Mouse (Mus musculus): Measurements from ENCODE around the gene Zfp697.
"Not testable (repeated sequence)": the region's sequence is repeated elsewhere in the genome, so short reads cannot be mapped to it uniquely, and the experiment has no call there.

The Zfp697 gene

DNA sequence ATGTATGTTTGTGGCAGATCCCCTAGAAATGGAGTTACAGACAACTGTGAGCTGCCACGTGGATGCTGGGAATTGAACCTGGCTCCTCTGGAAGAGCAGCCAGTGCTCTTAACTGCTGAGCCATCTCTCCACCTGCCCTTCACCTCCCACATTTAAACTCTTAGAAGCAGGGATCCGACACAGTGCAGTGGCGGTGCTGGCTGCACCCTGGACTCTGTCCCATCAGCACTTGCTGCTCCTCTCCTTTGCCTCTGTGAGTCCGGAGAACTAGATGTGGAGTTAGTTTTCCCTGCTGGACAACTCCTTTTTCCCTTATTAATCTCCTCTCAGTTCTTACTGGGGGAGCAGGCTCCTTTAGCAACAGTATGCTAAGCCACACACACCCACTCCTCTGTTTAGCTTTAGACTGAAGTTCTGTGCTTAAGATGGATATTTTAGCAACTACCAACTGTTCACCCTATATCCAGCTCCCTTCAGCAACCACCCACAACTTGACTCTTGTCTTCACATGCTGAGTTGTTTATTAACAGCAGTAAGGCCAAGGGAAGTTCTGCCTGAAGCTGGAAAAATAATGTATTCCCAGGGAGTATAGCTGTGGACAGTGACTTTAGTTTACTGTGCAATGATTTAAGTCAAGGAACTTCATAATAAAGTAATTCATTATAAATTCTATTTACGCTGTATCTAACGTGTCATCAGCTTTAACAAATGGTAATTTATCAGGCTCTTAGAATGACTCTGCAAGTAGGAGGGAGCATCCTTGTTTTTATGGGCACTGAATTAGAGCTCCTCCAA lies 36.9 kb downstream of the Zfp697 start:
- DNase-seq (ENCODE audit: low spot score): no peak

DNA sequence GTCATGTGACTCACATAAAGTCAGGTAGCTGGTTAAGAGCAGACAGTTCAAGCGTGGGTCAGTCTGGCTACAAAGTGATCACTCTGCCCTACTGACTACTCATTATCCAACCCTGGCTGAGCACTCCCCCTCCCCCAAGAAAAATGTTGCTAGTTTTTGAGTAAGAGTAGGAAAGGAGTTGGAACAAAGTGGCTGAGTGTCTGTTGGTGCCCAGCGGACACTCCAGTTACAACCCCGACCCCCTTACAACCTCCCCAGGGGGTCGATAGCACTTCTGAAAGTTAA lies 37.5 kb downstream of the Zfp697 start:
- no peak for DNase-seq (ENCODE audit: low spot score)

DNA sequence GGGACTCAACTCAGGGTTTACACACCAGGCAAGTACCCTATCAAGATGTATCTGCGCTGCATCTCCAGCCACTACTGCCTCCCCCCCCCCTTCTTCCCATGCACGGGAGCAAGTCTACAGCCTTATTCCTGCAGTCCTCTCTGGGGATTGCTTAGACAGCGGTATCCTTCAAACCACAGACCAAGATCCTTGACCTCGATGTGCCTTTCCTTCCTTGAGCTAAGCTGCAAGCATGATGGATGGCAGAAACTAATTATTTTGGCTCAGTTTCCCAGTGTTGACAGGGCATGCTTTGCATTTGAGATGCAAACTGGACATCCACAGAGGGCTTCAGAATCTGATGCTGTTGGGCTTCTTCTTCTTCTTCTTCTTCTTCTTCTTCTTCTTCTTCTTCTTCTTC lies 40.7 kb downstream of the Zfp697 start:
- no peak for DNase-seq (ENCODE audit: low spot score)

DNA sequence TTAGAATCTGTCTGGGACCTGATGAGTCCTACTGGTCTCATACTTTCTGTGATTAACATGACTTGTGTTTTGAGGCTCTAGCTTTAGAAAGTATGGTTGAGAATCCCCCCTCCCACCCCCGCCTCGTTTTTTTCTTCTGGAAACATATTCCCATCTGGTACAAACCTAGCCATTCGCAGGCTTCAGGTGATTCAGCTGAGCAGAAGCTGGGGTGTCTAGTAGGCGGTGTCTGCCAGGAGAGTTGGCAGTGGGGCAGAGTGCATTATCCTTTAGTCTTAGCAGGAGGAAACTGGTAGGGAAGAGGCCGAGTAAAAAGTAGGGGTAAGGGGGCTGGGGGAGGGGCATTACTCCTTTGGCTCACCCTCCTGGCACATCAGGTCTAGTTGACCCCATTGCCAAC lies 44.5 kb downstream of the Zfp697 start:
- no peak for DNase-seq (ENCODE audit: low spot score)

DNA sequence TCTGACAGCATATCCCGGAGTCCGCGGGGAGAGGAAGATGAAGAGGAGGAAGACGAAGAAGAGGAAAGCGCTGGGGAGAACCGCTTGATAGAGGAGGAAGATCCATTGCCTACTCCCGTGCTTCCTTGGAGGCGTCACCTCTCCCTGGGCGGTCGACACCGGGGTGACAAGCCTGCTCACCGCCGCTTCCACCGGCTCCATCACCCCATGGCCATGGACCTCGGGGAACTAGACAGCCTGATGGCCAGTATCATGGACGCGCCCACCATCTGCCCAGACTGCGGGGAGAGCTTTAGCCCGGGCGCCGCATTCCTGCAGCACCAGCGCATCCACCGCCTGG lies 45.0 kb downstream of the Zfp697 start:
- DNase-seq (ENCODE audit: low spot score): no peak

DNA sequence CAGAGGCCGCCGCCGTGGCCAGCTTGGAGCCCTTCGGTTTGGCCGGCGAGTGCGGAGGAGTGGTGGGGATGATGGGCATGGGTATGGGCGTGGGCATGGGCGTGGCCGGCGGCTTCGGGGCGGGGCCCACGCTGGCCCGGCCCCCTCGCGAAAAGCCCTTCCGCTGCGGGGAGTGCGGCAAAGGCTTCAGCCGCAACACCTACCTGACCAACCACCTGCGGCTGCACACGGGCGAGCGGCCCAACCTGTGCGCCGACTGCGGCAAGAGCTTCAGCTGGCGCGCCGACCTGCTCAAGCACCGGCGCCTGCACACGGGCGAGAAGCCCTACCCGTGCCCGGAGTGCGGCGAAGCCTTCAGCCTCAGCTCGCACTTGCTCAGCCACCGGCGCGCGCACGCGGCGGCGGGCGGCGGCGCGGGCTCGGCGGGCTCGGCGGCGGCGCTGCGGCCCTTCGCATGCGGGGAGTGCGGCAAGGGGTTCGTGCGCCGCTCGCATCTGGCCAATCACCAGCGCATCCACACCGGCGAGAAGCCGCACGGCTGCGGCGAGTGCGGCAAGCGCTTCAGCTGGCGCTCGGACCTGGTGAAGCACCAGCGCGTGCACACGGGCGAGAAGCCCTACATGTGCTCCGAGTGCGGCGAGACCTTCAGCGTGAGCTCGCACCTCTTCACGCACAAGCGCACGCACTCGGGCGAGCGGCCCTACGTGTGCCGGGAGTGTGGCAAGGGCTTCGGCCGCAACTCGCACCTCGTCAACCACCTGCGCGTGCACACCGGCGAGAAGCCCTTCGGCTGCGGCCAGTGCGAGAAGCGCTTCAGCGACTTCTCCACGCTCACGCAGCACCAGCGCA lies 45.6 kb downstream of the Zfp697 start:
- peak; percentile 69 for DNase-seq (ENCODE audit: low spot score)

DNA sequence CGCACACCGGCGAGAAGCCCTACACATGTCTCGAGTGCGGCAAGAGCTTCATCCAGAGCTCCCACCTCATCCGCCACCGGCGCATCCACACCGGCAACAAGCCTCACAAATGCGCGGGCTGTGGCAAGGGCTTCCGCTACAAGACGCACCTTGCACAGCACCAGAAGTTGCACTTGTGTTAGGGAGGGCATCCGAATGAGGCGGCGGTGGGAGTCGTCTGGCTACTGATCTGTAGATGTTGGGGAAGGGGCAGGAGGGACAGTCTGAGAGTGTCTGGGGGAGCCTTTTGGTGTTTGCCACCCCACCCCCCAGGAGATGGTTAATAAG lies 46.2 kb downstream of the Zfp697 start:
- no peak for DNase-seq (ENCODE audit: low spot score)

DNA sequence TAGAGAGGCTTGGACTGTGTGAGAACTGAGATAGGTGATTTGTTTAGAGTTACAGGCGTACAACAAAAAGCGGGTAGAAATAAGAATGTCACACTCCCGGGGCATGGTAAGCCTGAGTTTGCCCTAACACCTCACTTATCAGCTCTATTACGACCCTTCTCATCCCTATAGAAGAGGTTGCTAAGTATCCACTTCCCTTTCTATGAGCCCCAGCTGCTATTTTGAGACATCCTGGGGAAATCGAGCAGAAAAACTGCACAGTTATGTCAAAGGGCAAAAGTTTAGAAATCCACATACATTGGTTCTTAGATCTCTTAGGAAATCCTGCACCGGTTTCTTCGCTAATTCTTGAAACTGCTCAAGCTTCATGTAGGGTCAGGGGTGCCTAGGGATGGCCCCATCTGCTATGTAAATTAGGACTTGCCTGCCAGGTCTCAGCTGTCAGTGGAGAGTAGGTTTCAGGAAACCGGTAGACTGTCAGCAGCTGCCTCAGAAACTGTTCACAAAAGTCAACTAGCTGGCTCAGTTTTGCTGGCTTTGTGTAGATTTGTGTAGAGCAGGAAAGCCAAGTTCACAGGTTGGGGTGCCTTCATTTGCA lies 46.8 kb downstream of the Zfp697 start:
- DNase-seq (ENCODE audit: low spot score): no peak

DNA sequence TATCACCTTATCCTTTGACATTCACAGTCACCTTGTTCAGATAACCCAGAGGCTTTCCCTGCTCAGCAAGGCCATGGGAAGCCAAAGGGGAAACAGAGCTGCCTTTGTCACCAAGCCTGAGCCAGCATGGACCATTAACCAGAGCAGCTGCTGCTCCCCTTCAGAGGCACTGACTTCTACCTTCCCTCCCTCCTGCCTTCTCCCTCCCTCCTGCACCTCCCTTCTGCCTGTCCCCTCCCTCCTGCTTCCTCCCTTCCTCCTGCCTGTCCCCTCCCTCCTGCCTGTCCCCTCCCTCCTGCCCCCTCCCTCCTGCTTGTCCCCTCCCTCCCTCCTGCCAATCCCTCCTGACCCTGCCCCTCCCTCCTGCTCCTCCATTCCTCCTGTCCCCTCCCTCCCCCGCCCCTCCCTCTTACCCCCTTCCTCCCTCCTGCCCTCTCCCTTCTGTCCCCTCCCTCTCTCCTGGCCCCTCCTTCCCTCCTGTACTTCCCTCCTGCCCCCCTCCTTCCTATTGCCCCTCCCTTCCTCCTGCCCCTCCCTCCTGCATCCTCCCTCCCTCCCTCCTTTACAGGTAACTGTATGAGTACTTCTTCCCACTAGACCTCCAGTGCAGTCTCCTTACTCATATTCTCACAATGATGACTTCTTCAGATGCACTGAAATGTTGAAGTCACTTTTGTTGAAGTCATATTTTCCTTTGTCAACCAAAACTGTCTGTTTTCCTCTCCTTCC lies 52.0 kb downstream of the Zfp697 start:
- DNase-seq (ENCODE audit: low spot score): no peak

DNA sequence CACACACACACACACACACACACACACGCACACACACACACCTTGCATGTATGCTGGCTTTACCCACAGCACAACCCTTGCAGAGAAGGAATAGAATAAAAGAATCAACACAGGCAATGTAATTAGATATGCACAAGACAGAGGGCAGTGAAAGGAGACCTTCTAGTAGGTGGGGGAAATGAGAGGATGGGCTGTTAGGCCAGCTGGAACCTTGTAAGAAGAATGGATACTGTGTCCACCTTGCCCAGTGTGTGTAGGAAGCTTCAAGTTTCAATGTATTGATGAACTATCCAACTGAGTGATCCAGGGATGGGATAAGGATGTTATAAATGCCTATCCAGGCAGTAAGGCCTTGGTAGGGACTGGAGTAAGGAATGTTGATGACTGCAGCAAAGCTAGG lies 52.8 kb downstream of the Zfp697 start:
- DNase-seq (ENCODE audit: low spot score): no peak

DNA sequence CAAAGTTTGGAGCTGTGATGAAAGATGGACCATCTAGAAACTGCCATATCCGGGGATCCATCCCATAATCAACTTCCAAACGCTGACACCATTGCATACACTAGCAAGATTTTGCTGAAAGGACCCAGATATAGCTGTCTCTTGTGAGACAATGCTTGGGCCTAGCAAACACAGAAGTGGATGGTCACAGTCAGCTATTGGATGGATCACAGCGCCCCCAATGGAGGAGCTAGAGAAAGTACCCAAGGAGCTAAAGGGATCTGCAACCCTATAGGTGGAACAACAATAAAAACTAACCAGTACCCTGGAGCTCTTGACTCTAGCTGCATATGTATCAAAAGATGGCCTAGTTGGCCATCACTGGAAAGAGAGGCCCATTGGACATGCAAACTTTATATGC lies 60.0 kb downstream of the Zfp697 start:
- not testable (repeated sequence) for DNase-seq (ENCODE audit: low spot score)

DNA sequence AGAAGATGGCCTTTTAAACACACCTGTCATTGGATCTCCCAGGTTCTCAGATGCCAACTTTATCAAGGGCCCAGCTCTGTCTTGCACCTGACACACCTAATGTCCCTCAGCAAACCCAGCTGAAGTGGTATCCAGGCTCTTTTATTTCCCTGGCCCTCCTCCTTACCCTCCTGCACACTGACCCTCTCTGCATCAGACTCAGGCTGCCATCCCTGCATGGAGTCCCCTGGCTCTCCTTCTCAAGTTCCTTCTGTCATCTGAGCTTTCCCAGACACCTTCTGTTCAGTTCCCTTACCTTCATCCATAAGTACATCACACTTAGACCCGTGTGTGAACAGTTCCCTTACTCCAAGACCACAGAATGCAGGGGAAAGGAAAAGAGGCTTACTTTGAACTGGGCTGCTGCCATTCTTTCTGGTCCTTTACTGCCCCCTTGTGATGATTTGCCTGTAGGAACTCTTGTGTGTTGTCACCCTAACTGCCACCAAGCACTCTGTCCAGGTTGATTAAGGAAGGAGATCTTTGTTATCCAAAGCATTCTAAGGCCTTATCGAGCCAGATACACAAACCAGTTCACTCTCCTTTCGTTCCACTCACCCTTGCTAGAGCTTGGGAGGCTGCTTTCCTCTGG lies 61.0 kb downstream of the Zfp697 start:
- DNase-seq (ENCODE audit: low spot score): not testable (repeated sequence)

DNA sequence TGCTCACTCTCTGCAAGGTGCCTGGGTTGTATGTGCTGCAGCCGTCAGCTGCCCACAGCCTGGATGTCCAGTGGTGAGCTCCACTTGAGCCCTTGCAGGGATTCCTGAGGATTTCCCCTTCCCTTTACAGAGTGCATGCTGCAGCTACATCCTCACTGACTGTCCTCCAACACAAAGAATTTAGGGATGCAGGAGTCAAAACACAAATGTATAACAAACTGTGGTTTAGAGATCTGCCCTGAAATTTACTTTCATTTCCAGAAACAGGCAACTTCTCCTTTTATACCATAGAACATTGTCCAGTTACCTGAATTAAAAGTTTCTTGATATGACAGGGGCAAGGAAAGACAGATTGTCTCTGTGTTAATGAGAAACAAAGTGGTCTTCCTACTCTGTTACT lies 61.7 kb downstream of the Zfp697 start:
- not testable (repeated sequence) for DNase-seq (ENCODE audit: low spot score)

DNA sequence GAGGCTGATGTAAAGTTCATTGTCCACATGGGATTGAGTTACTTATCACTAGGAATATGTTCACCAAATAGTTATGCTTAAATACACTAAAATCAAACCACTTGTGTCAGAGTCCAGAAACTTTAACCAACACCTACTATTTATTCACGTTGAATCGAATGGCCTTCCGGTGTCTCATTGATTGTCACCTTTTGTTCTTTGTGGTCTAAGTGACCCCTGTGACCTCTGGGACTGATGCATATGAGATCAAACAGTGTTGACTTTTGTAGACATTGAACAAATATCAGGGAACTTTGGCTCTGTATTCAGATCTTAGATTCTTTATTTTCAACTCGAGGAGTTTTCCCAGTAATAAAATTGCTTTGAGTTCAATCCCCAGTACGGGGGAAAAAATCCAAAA lies 71.5 kb downstream of the Zfp697 start:
- DNase-seq (ENCODE audit: low spot score): not testable (repeated sequence)

DNA sequence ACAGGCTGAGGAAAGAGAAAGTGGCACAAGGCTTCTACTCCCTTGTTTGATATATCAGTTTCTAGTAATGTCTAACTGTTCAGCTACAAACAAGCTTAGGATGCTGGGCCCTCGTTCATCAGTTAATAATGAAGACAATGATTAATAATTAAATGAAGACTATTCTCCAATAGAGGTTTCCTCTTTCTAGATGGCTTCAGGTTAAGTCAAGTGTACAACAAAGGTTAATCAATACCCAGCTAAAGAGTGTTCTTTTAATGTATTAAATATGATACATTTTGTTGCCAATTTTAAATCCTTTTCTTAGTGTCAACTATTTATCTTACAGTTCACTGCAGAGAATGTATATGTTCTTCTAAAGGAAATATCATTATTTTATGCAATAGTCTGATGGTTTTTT lies 74.8 kb downstream of the Zfp697 start, which contains the start of gene Gm4450:
Gene Gm4450, minus strand, starts transcription at position 101 of the 400 bp plus-strand sequence.
- not testable (repeated sequence) for DNase-seq (ENCODE audit: low spot score)

DNA sequence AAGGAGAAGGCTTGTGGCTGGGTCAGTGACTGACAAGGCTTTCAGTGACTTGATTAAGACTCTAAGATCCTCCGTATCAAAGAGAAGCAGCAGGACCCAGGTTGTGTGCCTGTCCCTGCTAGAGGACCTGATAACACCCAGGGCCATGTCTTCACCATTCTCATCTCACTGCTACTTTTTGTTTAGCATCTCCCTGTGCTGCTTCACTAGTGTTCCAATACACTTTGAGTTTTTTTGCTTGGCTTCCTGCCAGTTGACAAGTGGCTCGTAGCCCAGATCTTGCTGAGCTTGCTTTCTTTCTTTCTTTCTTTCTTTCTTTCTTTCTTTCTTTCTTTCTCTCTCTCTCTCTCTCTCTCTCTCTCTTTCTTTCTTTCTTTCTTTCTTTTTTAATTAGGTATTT lies 87.1 kb downstream of the Zfp697 start:
- not testable (repeated sequence) for DNase-seq (ENCODE audit: low spot score)

DNA sequence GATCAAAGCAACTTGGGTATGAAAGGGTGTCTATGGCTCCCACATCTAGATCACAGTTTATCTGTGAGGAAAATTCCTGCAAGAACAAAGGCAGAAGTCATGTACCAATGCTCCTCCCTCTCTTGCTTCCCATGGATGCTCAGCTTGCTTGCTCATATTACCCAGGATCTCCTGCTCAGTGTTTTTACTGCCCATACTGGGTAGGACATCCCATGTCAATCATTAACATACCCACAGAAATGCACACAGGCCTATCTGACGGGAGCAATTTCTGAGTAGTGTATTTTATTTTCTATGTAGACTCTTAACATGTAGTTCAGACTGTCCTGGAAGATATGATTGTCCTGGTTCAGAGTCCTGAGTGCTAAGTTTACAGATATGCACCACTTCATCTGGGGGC lies 88.8 kb downstream of the Zfp697 start:
- DNase-seq (ENCODE audit: low spot score): not testable (repeated sequence)

DNA sequence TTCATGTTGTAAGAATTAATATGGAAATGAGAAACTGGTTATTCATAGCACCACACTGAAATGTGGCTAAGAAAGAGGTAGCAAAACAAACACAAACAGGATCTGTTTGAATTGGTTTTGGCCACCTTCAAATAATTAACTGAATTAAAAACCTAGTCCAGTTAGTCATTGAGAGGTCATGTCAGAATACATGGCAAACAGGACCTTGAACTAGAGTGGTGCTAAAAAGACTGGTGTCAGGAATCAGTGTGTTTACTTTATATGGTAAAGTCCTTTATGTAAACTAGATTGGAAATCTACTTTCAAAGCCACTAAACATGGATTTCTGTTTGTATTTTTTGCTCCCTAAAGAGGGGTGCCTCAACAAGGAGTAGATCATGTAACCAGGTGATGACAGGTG lies 89.2 kb downstream of the Zfp697 start:
- DNase-seq (ENCODE audit: low spot score): not testable (repeated sequence)

DNA sequence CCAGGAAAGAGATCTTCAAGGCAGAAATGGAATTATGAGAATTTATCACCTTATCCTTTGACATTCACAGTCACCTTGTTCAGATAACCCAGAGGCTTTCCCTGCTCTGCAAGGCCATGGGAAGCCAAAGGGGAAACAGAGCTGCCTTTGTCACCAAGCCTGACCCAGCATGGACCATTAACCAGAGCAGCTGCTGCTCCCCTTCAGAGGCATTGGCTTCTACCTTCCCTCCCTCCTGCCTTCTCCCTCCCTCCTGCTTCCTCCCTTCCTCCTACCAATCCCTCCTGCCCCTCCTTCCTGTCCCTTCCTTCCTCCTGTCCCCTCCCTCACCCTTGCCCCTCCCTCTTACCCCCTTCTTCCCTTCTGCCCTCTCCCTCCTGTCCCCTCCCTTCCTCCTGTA lies 111.9 kb downstream of the Zfp697 start:
- DNase-seq (ENCODE audit: low spot score): not testable (repeated sequence)

DNA sequence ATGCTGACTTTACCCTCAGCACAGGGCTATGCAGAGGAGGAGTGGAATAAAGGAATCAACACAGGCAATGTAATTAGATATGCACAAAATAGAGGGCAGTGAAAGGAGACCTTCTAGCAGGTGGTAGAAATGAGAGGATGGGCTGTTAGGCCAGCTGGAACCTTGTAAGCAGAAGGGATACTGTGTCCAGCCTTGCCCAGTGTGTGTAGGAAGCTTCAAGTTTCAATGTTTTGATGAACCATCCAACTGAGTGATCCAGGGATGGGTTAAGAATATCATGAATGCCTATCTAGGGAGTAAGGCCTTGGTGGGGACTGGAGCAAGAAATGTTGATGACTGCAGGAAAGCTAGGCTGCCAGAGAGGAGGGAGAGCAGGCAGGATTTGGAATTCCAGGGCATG lies 112.8 kb downstream of the Zfp697 start:
- DNase-seq (ENCODE audit: low spot score): not testable (repeated sequence)

DNA sequence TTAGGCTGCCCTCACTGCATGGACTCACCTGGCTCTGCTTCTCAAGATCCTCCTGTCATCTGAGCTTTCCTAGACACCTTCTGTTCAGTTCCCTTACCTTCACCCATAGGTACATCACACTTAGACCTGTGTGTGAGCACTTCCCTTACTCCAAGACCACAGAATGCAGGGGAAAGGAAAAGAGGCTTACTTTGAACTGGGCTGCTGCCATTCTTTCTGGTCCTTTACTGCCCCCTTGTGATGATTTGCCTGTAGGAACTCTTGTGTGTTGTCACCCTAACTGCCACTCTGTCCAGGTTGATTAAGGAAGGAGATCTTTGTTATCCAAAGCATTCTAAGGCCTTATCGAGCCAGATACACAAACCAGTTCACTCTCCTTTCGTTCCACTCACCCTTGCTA lies 114.5 kb downstream of the Zfp697 start:
- not testable (repeated sequence) for DNase-seq (ENCODE audit: low spot score)

DNA sequence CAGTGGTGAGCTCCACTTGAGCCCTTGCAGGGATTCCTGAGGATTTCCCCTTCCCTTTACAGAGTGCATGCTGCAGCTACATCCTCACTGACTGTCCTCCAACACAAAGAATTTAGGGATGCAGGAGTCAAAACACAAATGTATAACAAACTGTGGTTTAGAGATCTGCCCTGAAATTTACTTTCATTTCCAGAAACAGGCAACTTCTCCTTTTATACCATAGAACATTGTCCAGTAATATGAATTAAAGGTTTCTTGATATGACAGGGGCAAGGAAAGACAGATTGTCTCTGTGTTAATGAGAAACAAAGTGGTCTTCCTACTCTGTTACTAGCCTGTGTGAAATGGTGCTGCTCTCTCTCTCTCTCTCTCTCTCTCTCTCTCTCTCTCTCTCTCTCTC lies 115.1 kb downstream of the Zfp697 start:
- DNase-seq (ENCODE audit: low spot score): not testable (repeated sequence)
